Mouse (Mus musculus): ENCODE measurements at regions not wholly inside any gene's neighbourhood (a gene's known extent, or its start where the extent isn't known, plus 50 kb on each side); places are given as distances from the start of the nearest gene placed in this dataset.

DNA sequence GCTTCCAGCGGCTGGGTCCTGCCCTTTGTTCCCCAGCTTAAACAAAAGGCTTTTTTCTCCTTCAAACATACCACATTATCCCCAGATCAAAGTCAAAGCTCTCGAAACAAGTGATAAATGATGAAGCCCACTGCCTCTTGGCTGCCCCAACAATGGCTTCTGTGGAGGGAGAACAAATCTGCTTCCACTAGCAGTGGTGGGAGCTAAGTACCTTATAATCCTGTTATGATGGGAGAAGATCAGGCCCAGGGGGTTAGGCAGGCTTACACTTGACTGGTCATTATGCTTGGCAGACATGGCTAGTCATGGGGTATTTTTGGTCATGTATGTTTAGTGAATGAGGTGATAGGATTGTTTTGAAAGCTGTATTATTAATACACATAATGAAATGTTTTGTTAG is 57.7 kb downstream of the Kcna5 start:
- TF ChIP-seq GATA1 (IDR thresholded peaks at IDR 0.05; ENCODE audit: borderline replicate concordance, low read length) (no peak), FLI1 (IDR thresholded peaks at IDR 0.05; ENCODE audit: low read length) (no peak)
